ENCODE assay signal across 8 mouse cellular contexts in genomic region chr1:190929010-190929695, GRCm38 (mm10). TPM values are rescaled to one million over a fixed set of nuclear protein-coding genes. Genes with fewer than 3 reads are reported as not detected.
A peak's percentile ranks its signal among the peaks of the same experiment; 100 is the strongest.
DNase-seq lines count a peak whose midpoint lies in the region; ATAC-seq and TF ChIP-seq lines count a peak whose summit lies in the region.

No protein-coding gene starts in this region.

- peak overlapping the region; percentile 96 for H3K9ac ChIP-seq in embryonic facial prominence, embryonic 11.5 days (replicated peaks; ENCODE audit: low read length)
- H3K9ac ChIP-seq in heart, embryonic 13.5 days: peak overlapping the region; percentile 94
- peak overlapping the region; percentile 94 for H3K9ac ChIP-seq in kidney, postnatal 0 days (ENCODE audit: low read depth, low read length)
- peak overlapping the region; percentile 92 for H3K9ac ChIP-seq in lung, embryonic 16.5 days (ENCODE audit: low read length)

- intact Hi-C loops in gastrocnemius, adult 2 months (cut with DNase I): no loop called here

- no peak for TF ChIP-seq CTCF in gastrocnemius, adult 2 months (IDR thresholded peaks at IDR 0.05)
- TF ChIP-seq CTCF in kidney, postnatal 0 days (IDR thresholded peaks at IDR 0.05; ENCODE audit: low read depth): no peak

- H3K4me3 ChIP-seq in gastrocnemius, adult 2 months: peak overlapping the region; percentile 92
- H3K4me3 ChIP-seq in embryonic facial prominence, embryonic 11.5 days (ENCODE audit: low read depth, low read length): peak overlapping the region; percentile 79
- H3K4me3 ChIP-seq in heart, embryonic 13.5 days: peak overlapping the region; percentile 85
- peak overlapping the region; percentile 82 for H3K4me3 ChIP-seq in kidney, postnatal 0 days (replicated peaks; ENCODE audit: low read depth, low read length)
- peak overlapping the region; percentile 82 for H3K4me3 ChIP-seq in lung, embryonic 16.5 days (ENCODE audit: low read length)

- peak overlapping the region; percentile 98 for H3K27ac ChIP-seq in gastrocnemius, adult 2 months
- H3K27ac ChIP-seq in embryonic facial prominence, embryonic 11.5 days (replicated peaks; ENCODE audit: low read depth, low read length): peak overlapping the region; percentile 96
- H3K27ac ChIP-seq in heart, embryonic 13.5 days (replicated peaks): peak overlapping the region; percentile 97
- H3K27ac ChIP-seq in kidney, postnatal 0 days: peak overlapping the region; percentile 98
- peak overlapping the region; percentile 99 for H3K27ac ChIP-seq in lung, embryonic 16.5 days (ENCODE audit: low read length)

- H3K27me3 ChIP-seq in embryonic facial prominence, embryonic 11.5 days (ENCODE audit: control insufficient read depth, insufficient read depth, low read length): no peaks in the 10 kb centered on the region
- no peaks in the 10 kb centered on the region for H3K27me3 ChIP-seq in heart, embryonic 13.5 days (replicated peaks)
- no peaks in the 10 kb centered on the region for H3K27me3 ChIP-seq in kidney, postnatal 0 days (ENCODE audit: insufficient read depth, low read length)
- H3K27me3 ChIP-seq in lung, embryonic 16.5 days (ENCODE audit: control insufficient read depth, insufficient read depth, low read depth, low read length): no peaks in the 10 kb centered on the region

- DNase-seq in gastrocnemius, adult 2 months: peak; percentile 36
- DNase-seq in gastrocnemius, postnatal 4 days (ENCODE audit: low spot score in 2 of 2): no peak
- DNase-seq in adipocyte (ENCODE audit: low spot score): peak; percentile 76
- peak; percentile 21 for DNase-seq in embryonic facial prominence, embryonic 11.5 days (ENCODE audit: low spot score)
- DNase-seq in kidney, postnatal 0 days (ENCODE audit: low spot score): peak; percentile 71
- peak; percentile 63 for DNase-seq in right cerebral cortex, adult 18-20 months

- 9% methylated on average over 27 of the region's 27 CpGs for WGBS in embryonic facial prominence, embryonic 11.5 days
- WGBS in heart, embryonic 13.5 days: 6% methylated on average over 24 of the region's 27 CpGs
- 5% methylated on average over 27 of the region's 27 CpGs for WGBS in kidney, postnatal 0 days
- WGBS in lung, embryonic 16.5 days: 4% methylated on average over 22 of the region's 27 CpGs

- ATAC-seq in embryonic facial prominence, embryonic 11.5 days (replicated peaks; ENCODE audit: insufficient number of reproducible peaks, low FRiP score, low TSS enrichment, low read depth): 0 out of 2 replicates have a peak, but pooled peaks have one; percentile 34
- ATAC-seq in heart, embryonic 13.5 days (ENCODE audit: extremely low read depth, insufficient number of reproducible peaks, low FRiP score, low TSS enrichment): no peak
- peak; percentile 48; the same call in 1 of the 2 replicates for ATAC-seq in kidney, postnatal 0 days (replicated peaks; ENCODE audit: low FRiP score, low read depth)
- ATAC-seq in lung, embryonic 16.5 days (ENCODE audit: low read depth): peak; percentile 15

- no peaks in the 10 kb centered on the region for H3K36me3 ChIP-seq in embryonic facial prominence, embryonic 11.5 days (replicated peaks; ENCODE audit: control insufficient read depth, insufficient read depth, low read depth, low read length)
- H3K36me3 ChIP-seq in heart, embryonic 13.5 days: peaks cover 16% of the 10 kb centered on the region
- 0 out of 2 replicates have a peak, but pooled peaks cover 2% of the 10 kb centered on the region for H3K36me3 ChIP-seq in kidney, postnatal 0 days (ENCODE audit: insufficient read depth, low read length)
- H3K36me3 ChIP-seq in lung, embryonic 16.5 days (ENCODE audit: control insufficient read depth, insufficient read depth, low read length): peaks cover 4% of the 10 kb centered on the region; the same call in 1 of the 2 replicates

- peak overlapping the region; percentile 60 for H3K4me2 ChIP-seq in embryonic facial prominence, embryonic 11.5 days (ENCODE audit: low read depth, low read length)
- H3K4me2 ChIP-seq in heart, embryonic 13.5 days: peak overlapping the region; percentile 89
- H3K4me2 ChIP-seq in kidney, postnatal 0 days (ENCODE audit: low read length): peak overlapping the region; percentile 64
- peak overlapping the region; percentile 87 for H3K4me2 ChIP-seq in lung, embryonic 16.5 days (ENCODE audit: low read depth, low read length)

- H3K9me3 ChIP-seq in embryonic facial prominence, embryonic 11.5 days (replicated peaks; ENCODE audit: control insufficient read depth, low read length): no peaks in the 10 kb centered on the region
- H3K9me3 ChIP-seq in heart, embryonic 13.5 days: no peaks in the 10 kb centered on the region
- no peaks in the 10 kb centered on the region for H3K9me3 ChIP-seq in kidney, postnatal 0 days (replicated peaks; ENCODE audit: low read length)
- H3K9me3 ChIP-seq in lung, embryonic 16.5 days (ENCODE audit: control insufficient read depth, low read length): no peaks in the 10 kb centered on the region

- H3K4me1 ChIP-seq in embryonic facial prominence, embryonic 11.5 days (ENCODE audit: control insufficient read depth, insufficient read depth, low read length): no peaks in the 10 kb centered on the region
- H3K4me1 ChIP-seq in heart, embryonic 13.5 days: peaks cover 22% of the 10 kb centered on the region
- H3K4me1 ChIP-seq in kidney, postnatal 0 days (replicated peaks; ENCODE audit: insufficient read depth, low read length): peaks cover 7% of the 10 kb centered on the region; the same call in 1 of the 2 replicates
- peaks cover 12% of the 10 kb centered on the region for H3K4me1 ChIP-seq in lung, embryonic 16.5 days (replicated peaks; ENCODE audit: control insufficient read depth, insufficient read depth, low read length)

RNA-seq across cellular contexts. Expression of gene Angel2, which starts 4.2 kb away (rescaled TPM):
- total RNA-seq in gastrocnemius, adult 2 months (2021): 10 to 100 TPM; 29.3 to 29.8 TPM
- total RNA-seq in gastrocnemius, postnatal 4 days (2021): 10 to 100 TPM; 30.0 to 41.6 TPM
- 53.6 and 57.7 TPM in 2 replicates for polyA plus RNA-seq in embryonic facial prominence, embryonic 11.5 days (2014; fragmentation: Nextera tagmentation; extraction: Ambion mirVana)
- 27.6 and 28.6 TPM in 2 replicates for polyA plus RNA-seq in heart, embryonic 13.5 days (2015; fragmentation: Nextera tagmentation; extraction: Ambion mirVana)
- polyA plus RNA-seq in kidney, postnatal 0 days (2015; fragmentation: Nextera tagmentation; extraction: Ambion mirVana): 43.8 and 45.6 TPM in 2 replicates
- 33.7 and 40.5 TPM in 2 replicates for polyA plus RNA-seq in lung, embryonic 16.5 days (2015; fragmentation: Nextera tagmentation; extraction: Ambion mirVana)

RNA-seq across cellular contexts. Expression of gene Rps6kc1, which starts 17.6 kb away (rescaled TPM):
- total RNA-seq in gastrocnemius, adult 2 months (2021): 10 to 100 TPM; 18.3 to 19.7 TPM
- 10 to 100 TPM; 24.1 to 28.2 TPM for total RNA-seq in gastrocnemius, postnatal 4 days (2021)
- polyA plus RNA-seq in embryonic facial prominence, embryonic 11.5 days (2014; fragmentation: Nextera tagmentation; extraction: Ambion mirVana): 15.0 and 17.6 TPM in 2 replicates
- 8.3 and 10.1 TPM in 2 replicates for polyA plus RNA-seq in heart, embryonic 13.5 days (2015; fragmentation: Nextera tagmentation; extraction: Ambion mirVana)
- polyA plus RNA-seq in kidney, postnatal 0 days (2015; fragmentation: Nextera tagmentation; extraction: Ambion mirVana): 9.4 and 10.2 TPM in 2 replicates
- 15.5 and 16.4 TPM in 2 replicates for polyA plus RNA-seq in lung, embryonic 16.5 days (2015; fragmentation: Nextera tagmentation; extraction: Ambion mirVana)

RNA-seq across cellular contexts. Expression of gene Vash2, which starts 49.9 kb away (rescaled TPM):
- total RNA-seq in gastrocnemius, adult 2 months (2021): under 1 TPM; 0.20 to 0.66 TPM
- 10 to 100 TPM; 41.2 to 43.6 TPM for total RNA-seq in gastrocnemius, postnatal 4 days (2021)
- 80.6 and 88.3 TPM in 2 replicates for polyA plus RNA-seq in embryonic facial prominence, embryonic 11.5 days (2014; fragmentation: Nextera tagmentation; extraction: Ambion mirVana)
- polyA plus RNA-seq in heart, embryonic 13.5 days (2015; fragmentation: Nextera tagmentation; extraction: Ambion mirVana): 46.2 and 47.6 TPM in 2 replicates
- 14.0 and 15.7 TPM in 2 replicates for polyA plus RNA-seq in kidney, postnatal 0 days (2015; fragmentation: Nextera tagmentation; extraction: Ambion mirVana)
- 15.2 and 17.7 TPM in 2 replicates for polyA plus RNA-seq in lung, embryonic 16.5 days (2015; fragmentation: Nextera tagmentation; extraction: Ambion mirVana)

Comparison
In these comparisons a context has a peak if more than half of its experiments do, and no peak if none do; other contexts are left out.
1. DNase-seq: peak in gastrocnemius, adult 2 months (single experiment), adipocyte (single experiment), embryonic facial prominence, embryonic 11.5 days (single experiment), kidney, postnatal 0 days (single experiment) and right cerebral cortex, adult 18-20 months (single experiment); none in gastrocnemius, postnatal 4 days (0 of 2).
2. Peak in every context shown above with its lines, with median percentiles within 50 percentile points of each other: H3K27ac ChIP-seq, H3K4me3 ChIP-seq, H3K4me2 ChIP-seq and H3K9ac ChIP-seq.